Mouse (Mus musculus): Measurements from ENCODE around the gene Bcar1. TPM values are rescaled to one million over a fixed set of nuclear protein-coding genes. Genes with fewer than 3 reads are reported as not detected.

Bcar1 gene
- 0.05 and 0.07 TPM in 2 replicates for polyA plus RNA-seq (2012)

GRCm38 (mm10) chr8:111743792-111744696 is at the start of gene Bcar1:
Bcar1 (minus strand) TSS chr8:111743809.
- TF ChIP-seq TAL1 (IDR thresholded peaks at IDR 0.05; ENCODE audit: low read length): no peak
- TF ChIP-seq GATA1 (IDR thresholded peaks at IDR 0.05; ENCODE audit: low read length): no peak
- Histone ChIP-seq H3K9me3 (ENCODE audit: control insufficient read depth, low read length) (no peaks in the 10 kb centered on the region), H3K4me3 (replicated peaks) (peak within 1 kb of the TSS; percentile 53), H3K27me3 (ENCODE audit: control insufficient read depth) (peaks cover 74% of the 10 kb centered on the region), H3K36me3 (ENCODE audit: control insufficient read depth) (no peaks in the 10 kb centered on the region; the same call in 1 of the 2 replicates), H3K4me1 (ENCODE audit: control insufficient read depth) (peaks cover 1% of the 10 kb centered on the region; the same call in 1 of the 2 replicates)

GRCm38 (mm10) chr8:111789639-111790038 is 46.0 kb upstream of the Bcar1 start:
- H3K27me3 ChIP-seq (ENCODE audit: control insufficient read depth): no peaks in the 10 kb centered on the region
- no peak for TF ChIP-seq TAL1 (IDR thresholded peaks at IDR 0.05; ENCODE audit: low read length)
- no peak for TF ChIP-seq GATA1 (IDR thresholded peaks at IDR 0.05; ENCODE audit: low read length)
- no peaks in the 10 kb centered on the region for H3K4me1 ChIP-seq (ENCODE audit: control insufficient read depth)
- H3K36me3 ChIP-seq (ENCODE audit: control insufficient read depth): peaks cover 14% of the 10 kb centered on the region
- no peak overlapping the region for H3K4me3 ChIP-seq (replicated peaks)
- no peaks in the 10 kb centered on the region for H3K9me3 ChIP-seq (ENCODE audit: control insufficient read depth, low read length)

- TF ChIP-seq TAL1 (IDR thresholded peaks at IDR 0.05; ENCODE audit: low read length) (no peak), GATA1 (IDR thresholded peaks at IDR 0.05; ENCODE audit: low read length) (no peak)
- no peak overlapping the region for H3K4me3 ChIP-seq (replicated peaks)
- peaks cover 14% of the 10 kb centered on the region for H3K36me3 ChIP-seq (ENCODE audit: control insufficient read depth)
Observed at GRCm38 (mm10) chr8:111789200-111789599, 45.6 kb upstream of the Bcar1 start.

GRCm38 (mm10) chr8:111788497-111788896 is 44.9 kb upstream of the Bcar1 start:
- TF ChIP-seq GATA1 (IDR thresholded peaks at IDR 0.05; ENCODE audit: low read length) (no peak), TAL1 (IDR thresholded peaks at IDR 0.05; ENCODE audit: low read length) (no peak)
- H3K36me3 ChIP-seq (ENCODE audit: control insufficient read depth): peaks cover 16% of the 10 kb centered on the region
- no peaks in the 10 kb centered on the region for H3K9me3 ChIP-seq (ENCODE audit: control insufficient read depth, low read length)
- no peak overlapping the region for H3K4me3 ChIP-seq (replicated peaks)
- no peaks in the 10 kb centered on the region for H3K27me3 ChIP-seq (ENCODE audit: control insufficient read depth)
- H3K4me1 ChIP-seq (ENCODE audit: control insufficient read depth): no peaks in the 10 kb centered on the region

More at GRCm38 (mm10) chr8:111789200-111789599, 45.6 kb upstream of the Bcar1 start:
- Histone ChIP-seq H3K4me1 (ENCODE audit: control insufficient read depth) (no peaks in the 10 kb centered on the region), H3K9me3 (ENCODE audit: control insufficient read depth, low read length) (no peaks in the 10 kb centered on the region), H3K27me3 (ENCODE audit: control insufficient read depth) (no peaks in the 10 kb centered on the region)

GRCm38 (mm10) chr8:111788085-111788484 is 44.5 kb upstream of the Bcar1 start:
- TF ChIP-seq TAL1 (IDR thresholded peaks at IDR 0.05; ENCODE audit: low read length) (no peak), GATA1 (IDR thresholded peaks at IDR 0.05; ENCODE audit: low read length) (no peak)
- Histone ChIP-seq H3K4me3 (replicated peaks) (no peak overlapping the region), H3K9me3 (ENCODE audit: control insufficient read depth, low read length) (no peaks in the 10 kb centered on the region), H3K36me3 (ENCODE audit: control insufficient read depth) (peaks cover 16% of the 10 kb centered on the region), H3K4me1 (ENCODE audit: control insufficient read depth) (no peaks in the 10 kb centered on the region), H3K27me3 (ENCODE audit: control insufficient read depth) (no peaks in the 10 kb centered on the region)

GRCm38 (mm10) chr8:111787683-111788082 is 44.1 kb upstream of the Bcar1 start:
- peaks cover 17% of the 10 kb centered on the region for H3K36me3 ChIP-seq (ENCODE audit: control insufficient read depth)
- no peak overlapping the region for H3K4me3 ChIP-seq (replicated peaks)

GRCm38 (mm10) chr8:111786701-111787588 is 43.3 kb upstream of the Bcar1 start:
- Histone ChIP-seq H3K4me1 (ENCODE audit: control insufficient read depth) (no peaks in the 10 kb centered on the region), H3K36me3 (ENCODE audit: control insufficient read depth) (peaks cover 18% of the 10 kb centered on the region), H3K9me3 (ENCODE audit: control insufficient read depth, low read length) (no peaks in the 10 kb centered on the region), H3K4me3 (replicated peaks) (no peak overlapping the region), H3K27me3 (ENCODE audit: control insufficient read depth) (no peaks in the 10 kb centered on the region)
- TF ChIP-seq GATA1 (IDR thresholded peaks at IDR 0.05; ENCODE audit: low read length) (no peak), TAL1 (IDR thresholded peaks at IDR 0.05; ENCODE audit: low read length) (no peak)

More at GRCm38 (mm10) chr8:111787683-111788082, 44.1 kb upstream of the Bcar1 start:
- TF ChIP-seq GATA1 (IDR thresholded peaks at IDR 0.05; ENCODE audit: low read length): no peak
- TF ChIP-seq TAL1 (IDR thresholded peaks at IDR 0.05; ENCODE audit: low read length): no peak
- H3K4me1 ChIP-seq (ENCODE audit: control insufficient read depth): no peaks in the 10 kb centered on the region
- H3K27me3 ChIP-seq (ENCODE audit: control insufficient read depth): no peaks in the 10 kb centered on the region
- no peaks in the 10 kb centered on the region for H3K9me3 ChIP-seq (ENCODE audit: control insufficient read depth, low read length)

- Histone ChIP-seq H3K36me3 (ENCODE audit: control insufficient read depth) (peaks cover 19% of the 10 kb centered on the region), H3K4me3 (replicated peaks) (no peak overlapping the region), H3K9me3 (ENCODE audit: control insufficient read depth, low read length) (no peaks in the 10 kb centered on the region), H3K4me1 (ENCODE audit: control insufficient read depth) (no peaks in the 10 kb centered on the region), H3K27me3 (ENCODE audit: control insufficient read depth) (no peaks in the 10 kb centered on the region)
- TF ChIP-seq GATA1 (IDR thresholded peaks at IDR 0.05; ENCODE audit: low read length): no peak
- TF ChIP-seq TAL1 (IDR thresholded peaks at IDR 0.05; ENCODE audit: low read length): no peak
Observed at GRCm38 (mm10) chr8:111786116-111786515, 42.5 kb upstream of the Bcar1 start.

Data from erythroblast, embryonic 14.5 days (primary cell).